Mouse (Mus musculus): ENCODE data around the gene Olfr707. TPM values are rescaled to one million over a fixed set of nuclear protein-coding genes. Genes with fewer than 3 reads are reported as not detected.

Gene Olfr707
- polyA plus RNA-seq, 1 experiment from 2014 or later: not detected

Other genes starting within 250 kb of the Olfr707 start
- gene Olfr693, start 220.7 kb downstream of the Olfr707 start, polyA plus RNA-seq (2014; fragmentation: Nextera tagmentation; extraction: Ambion mirVana): not detected in 2 replicates
- gene Olfr694, start 209.4 kb downstream of the Olfr707 start, polyA plus RNA-seq (2014; fragmentation: Nextera tagmentation; extraction: Ambion mirVana): not detected in 2 replicates
- gene Olfr695, start 184.8 kb downstream of the Olfr707 start, polyA plus RNA-seq (2014; fragmentation: Nextera tagmentation; extraction: Ambion mirVana): not detected in 2 replicates
- gene Olfr697, start 158.8 kb downstream of the Olfr707 start, polyA plus RNA-seq (2014; fragmentation: Nextera tagmentation; extraction: Ambion mirVana): not detected in 2 replicates
- not detected in 2 replicates for gene Olfr698, start 145.8 kb downstream of the Olfr707 start, polyA plus RNA-seq (2014; fragmentation: Nextera tagmentation; extraction: Ambion mirVana)
- not detected in 2 replicates for gene Olfr699, start 108.0 kb downstream of the Olfr707 start, polyA plus RNA-seq (2014; fragmentation: Nextera tagmentation; extraction: Ambion mirVana)
- gene Olfr700, start 92.4 kb downstream of the Olfr707 start, polyA plus RNA-seq (2014; fragmentation: Nextera tagmentation; extraction: Ambion mirVana): not detected in 2 replicates
- not detected in 2 replicates for gene Olfr701, start 87.1 kb downstream of the Olfr707 start, polyA plus RNA-seq (2014; fragmentation: Nextera tagmentation; extraction: Ambion mirVana)
- not detected in 2 replicates for gene Olfr702, start 67.3 kb downstream of the Olfr707 start, polyA plus RNA-seq (2014; fragmentation: Nextera tagmentation; extraction: Ambion mirVana)
- not detected in 2 replicates for gene Olfr703, start 57.9 kb downstream of the Olfr707 start, polyA plus RNA-seq (2014; fragmentation: Nextera tagmentation; extraction: Ambion mirVana)
- gene Olfr704, start 38.1 kb downstream of the Olfr707 start, polyA plus RNA-seq (2014; fragmentation: Nextera tagmentation; extraction: Ambion mirVana): not detected in 2 replicates
- not detected in 2 replicates for gene Olfr705, start 24.4 kb downstream of the Olfr707 start, polyA plus RNA-seq (2014; fragmentation: Nextera tagmentation; extraction: Ambion mirVana)
- gene Olfr706, start 13.1 kb downstream of the Olfr707 start, polyA plus RNA-seq (2014; fragmentation: Nextera tagmentation; extraction: Ambion mirVana): not detected in 2 replicates
- not detected in 2 replicates for gene Olfr1532-ps1, start 6.8 kb upstream of the Olfr707 start, polyA plus RNA-seq (2014; fragmentation: Nextera tagmentation; extraction: Ambion mirVana)
- not detected in 2 replicates for gene Olfr709-ps1, start 31.0 kb upstream of the Olfr707 start, polyA plus RNA-seq (2014; fragmentation: Nextera tagmentation; extraction: Ambion mirVana)
- gene Olfr710, start 47.1 kb upstream of the Olfr707 start, polyA plus RNA-seq (2014; fragmentation: Nextera tagmentation; extraction: Ambion mirVana): not detected in 2 replicates
- not detected in 2 replicates for gene Olfr6, start 62.7 kb upstream of the Olfr707 start, polyA plus RNA-seq (2014; fragmentation: Nextera tagmentation; extraction: Ambion mirVana)
- gene Olfr711, start 74.2 kb upstream of the Olfr707 start, polyA plus RNA-seq (2014; fragmentation: Nextera tagmentation; extraction: Ambion mirVana): not detected in 2 replicates
- gene Olfr2, start 104.8 kb upstream of the Olfr707 start, polyA plus RNA-seq (2014; fragmentation: Nextera tagmentation; extraction: Ambion mirVana): not detected in 2 replicates
- gene Olfr713, start 129.9 kb upstream of the Olfr707 start, polyA plus RNA-seq (2014; fragmentation: Nextera tagmentation; extraction: Ambion mirVana): not detected in 2 replicates
- not detected in 2 replicates for gene Olfr714, start 169.7 kb upstream of the Olfr707 start, polyA plus RNA-seq (2014; fragmentation: Nextera tagmentation; extraction: Ambion mirVana)
- not detected in 2 replicates for gene Olfr17, start 192.0 kb upstream of the Olfr707 start, polyA plus RNA-seq (2014; fragmentation: Nextera tagmentation; extraction: Ambion mirVana)
- gene Olfr715b, start 209.1 kb upstream of the Olfr707 start, polyA plus RNA-seq (2014; fragmentation: Nextera tagmentation; extraction: Ambion mirVana): not detected in 2 replicates
- not detected in 2 replicates for gene Olfr715, start 229.8 kb upstream of the Olfr707 start, polyA plus RNA-seq (2014; fragmentation: Nextera tagmentation; extraction: Ambion mirVana)
- not detected in 2 replicates for gene Olfr716, start 237.1 kb upstream of the Olfr707 start, polyA plus RNA-seq (2014; fragmentation: Nextera tagmentation; extraction: Ambion mirVana)

Data from forebrain, embryonic 14.5 days (tissue).